Mouse (Mus musculus): ENCODE results near the gene Pigm.

DNA sequence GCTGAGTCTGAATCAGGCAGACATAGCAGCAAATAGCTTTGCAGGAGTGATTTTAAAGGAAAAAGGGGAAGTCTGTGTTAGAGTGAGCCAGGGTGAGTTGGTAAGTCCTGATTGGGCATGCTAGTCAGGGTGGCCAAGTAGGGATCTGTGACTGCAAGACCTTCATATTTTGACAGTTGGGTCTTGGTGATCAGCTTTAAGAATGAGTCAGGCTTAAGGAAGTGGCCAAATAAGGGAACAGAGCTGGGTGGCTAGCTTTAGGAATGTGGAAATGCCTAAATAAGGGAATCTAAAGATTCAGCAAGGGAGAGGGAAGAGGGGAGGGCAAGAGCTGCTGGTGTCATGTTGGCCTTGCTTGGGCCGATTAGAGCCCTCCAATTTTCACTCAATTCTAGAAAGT is 47.0 kb downstream of the Pigm start:
- TF ChIP-seq MYOG (IDR thresholded peaks at IDR 0.05; ENCODE audit: control insufficient read depth in 1 of 3, insufficient read depth in 1 of 3, insufficient read length in 2 of 3, low read depth in 2 of 3): no peak
- no peak for TF ChIP-seq TCF12 (IDR thresholded peaks at IDR 0.05; ENCODE audit: insufficient read depth, poor library complexity, severe bottlenecking)
- no peak for TF ChIP-seq MYOD1 (IDR thresholded peaks at IDR 0.05; ENCODE audit: control insufficient read depth in 1 of 3, insufficient read length in 2 of 3, low read depth in 2 of 3)

All from myocyte (in vitro differentiated cells).